Mouse (Mus musculus) gonadal fat pad, adult 2 months (tissue): ENCODE data around the gene Rhobtb1. TPM values are rescaled to one million over a fixed set of nuclear protein-coding genes. Genes with fewer than 3 reads are reported as not detected.

Experiments used
- DNase-seq: peaks from one replicate; pipeline ENCODE4 v3.0.0-alpha.2; 2012; ENCODE audit warnings: low read depth
- polyA plus RNA-seq: library from polyadenylated mRNA; depleted of rRNA; stranded (reverse); fragments of >200 nt; gene quantifications from 2 replicates; pipeline ENCODE4 v1.2.3, GENCODE M21; 2012

Gene Rhobtb1
- polyA plus RNA-seq, 1 experiment: 7.4 TPM

GRCm38 (mm10) chr10:69246762-69247161 is 95.5 kb downstream of the Rhobtb1 start:
- no peak for DNase-seq

GRCm38 (mm10) chr10:69247311-69248033 is 96.2 kb downstream of the Rhobtb1 start:
- no peak for DNase-seq

- DNase-seq: no peak
Observed at GRCm38 (mm10) chr10:69248261-69249160, 97.3 kb downstream of the Rhobtb1 start.

GRCm38 (mm10) chr10:69251254-69251653 is 100.0 kb downstream of the Rhobtb1 start:
- DNase-seq: no peak

- DNase-seq: no peak
Observed at GRCm38 (mm10) chr10:69252112-69253074, 101.2 kb downstream of the Rhobtb1 start.

- no peak for DNase-seq
Observed at GRCm38 (mm10) chr10:69253075-69253685, 101.9 kb downstream of the Rhobtb1 start.

- no peak for DNase-seq
Observed at GRCm38 (mm10) chr10:69253686-69254080, 102.4 kb downstream of the Rhobtb1 start.

GRCm38 (mm10) chr10:69254390-69254847 is 103.2 kb downstream of the Rhobtb1 start:
- no peak for DNase-seq

GRCm38 (mm10) chr10:69255594-69255993 is 104.4 kb downstream of the Rhobtb1 start:
- no peak for DNase-seq

GRCm38 (mm10) chr10:69257592-69258133 is 106.4 kb downstream of the Rhobtb1 start:
- DNase-seq: no peak

- no peak for DNase-seq
Observed at GRCm38 (mm10) chr10:69258588-69258987, 107.4 kb downstream of the Rhobtb1 start.

- no peak for DNase-seq
Observed at GRCm38 (mm10) chr10:69259161-69259560, 107.9 kb downstream of the Rhobtb1 start.

- DNase-seq: no peak
Observed at GRCm38 (mm10) chr10:69259929-69260328, 108.7 kb downstream of the Rhobtb1 start.

- DNase-seq: no peak
Observed at GRCm38 (mm10) chr10:69262918-69263822, 111.9 kb downstream of the Rhobtb1 start.

GRCm38 (mm10) chr10:69263906-69264305 is 112.7 kb downstream of the Rhobtb1 start:
- no peak for DNase-seq

GRCm38 (mm10) chr10:69265421-69265820 is 114.2 kb downstream of the Rhobtb1 start:
- no peak for DNase-seq

- no peak for DNase-seq
Observed at GRCm38 (mm10) chr10:69268061-69268643, 116.9 kb downstream of the Rhobtb1 start.

GRCm38 (mm10) chr10:69271436-69271835 is 120.2 kb downstream of the Rhobtb1 start:
- no peak for DNase-seq

GRCm38 (mm10) chr10:69274275-69274674 is 123.0 kb downstream of the Rhobtb1 start:
- DNase-seq: no peak
